In genomic region chr14:54685471-54685870, GRCm38 (mm10) we compare ENCODE assay signal across 8 mouse cellular contexts. TPM values are rescaled to one million over a fixed set of nuclear protein-coding genes. Genes with fewer than 3 reads are reported as not detected.
DNase-seq lines count a peak whose midpoint lies in the region; ATAC-seq and TF ChIP-seq lines count a peak whose summit lies in the region.

No protein-coding gene starts in this region.

- peak overlapping the region; percentile 98 for H3K9ac ChIP-seq in kidney, embryonic 16.5 days (replicated peaks; ENCODE audit: low read length)
- peak overlapping the region; percentile 96 for H3K9ac ChIP-seq in intestine, embryonic 14.5 days (ENCODE audit: low read length)
- H3K9ac ChIP-seq in midbrain, postnatal 0 days (replicated peaks; ENCODE audit: low read length, poor library complexity, severe bottlenecking): peak overlapping the region; percentile 93

- no peak for TF ChIP-seq CTCF in midbrain, postnatal 0 days (IDR thresholded peaks at IDR 0.05)

- peaks cover 35% of the 10 kb centered on the region for H3K4me1 ChIP-seq in kidney, embryonic 16.5 days (ENCODE audit: insufficient read depth, low read length)
- peaks cover 26% of the 10 kb centered on the region for H3K4me1 ChIP-seq in embryonic facial prominence, embryonic 10.5 days
- H3K4me1 ChIP-seq in intestine, embryonic 14.5 days (replicated peaks; ENCODE audit: control insufficient read depth, insufficient read depth, low read length): peaks cover 13% of the 10 kb centered on the region
- peaks cover 6% of the 10 kb centered on the region; the same call in 1 of the 2 replicates for H3K4me1 ChIP-seq in midbrain, postnatal 0 days (ENCODE audit: insufficient read depth, low read length)

- DNase-seq in kidney, postnatal 4 days: no peak
- DNase-seq in embryonic facial prominence, embryonic 10.5 days (ENCODE audit: low spot score): no peak
- DNase-seq in intestine, embryonic 14.5 days (ENCODE audit: low spot score): no peak
- no peak for DNase-seq in midbrain, postnatal 0 days (ENCODE audit: low spot score)
- DNase-seq in spleen, postnatal 4 days (ENCODE audit: low spot score in 2 of 2): no peak
- DNase-seq in yolk sac, embryonic 10.5 days (ENCODE audit: low spot score): no peak
- no peak for DNase-seq in adrenal gland, adult 18-20 months (ENCODE audit: low spot score in 2 of 2)

- H3K4me2 ChIP-seq in kidney, embryonic 16.5 days (replicated peaks; ENCODE audit: low read depth, low read length): peak overlapping the region; percentile 86
- peak overlapping the region; percentile 77 for H3K4me2 ChIP-seq in intestine, embryonic 14.5 days (ENCODE audit: low read length)
- H3K4me2 ChIP-seq in midbrain, postnatal 0 days (ENCODE audit: low read depth, low read length, poor library complexity, severe bottlenecking): peak overlapping the region; percentile 65

- H3K27ac ChIP-seq in kidney, embryonic 16.5 days (ENCODE audit: low read length): peak overlapping the region; percentile 98; the same call in 1 of the 2 replicates
- H3K27ac ChIP-seq in embryonic facial prominence, embryonic 10.5 days (replicated peaks): peak overlapping the region; percentile 93
- H3K27ac ChIP-seq in intestine, embryonic 14.5 days (ENCODE audit: low read depth): no peak overlapping the region
- peak overlapping the region; percentile 96; the same call in 1 of the 2 replicates for H3K27ac ChIP-seq in midbrain, postnatal 0 days (ENCODE audit: low read depth, low read length)

- H3K27me3 ChIP-seq in kidney, embryonic 16.5 days (ENCODE audit: insufficient read depth, low read length): no peaks in the 10 kb centered on the region
- no peaks in the 10 kb centered on the region for H3K27me3 ChIP-seq in embryonic facial prominence, embryonic 10.5 days (replicated peaks; ENCODE audit: low read depth, poor library complexity, severe bottlenecking)
- no peaks in the 10 kb centered on the region for H3K27me3 ChIP-seq in intestine, embryonic 14.5 days (replicated peaks; ENCODE audit: control insufficient read depth, insufficient read depth, low read length)
- no peaks in the 10 kb centered on the region for H3K27me3 ChIP-seq in midbrain, postnatal 0 days (ENCODE audit: insufficient read depth, low read length)

- 8% methylated on average over 8 of the region's 8 CpGs for WGBS in kidney, embryonic 16.5 days
- WGBS in embryonic facial prominence, embryonic 10.5 days: 15% methylated on average over 8 of the region's 8 CpGs
- whole genome bisulfite sequencing in intestine, embryonic 14.5 days: 9% methylated on average over 8 of the region's 8 CpGs
- 9% methylated on average over 8 of the region's 8 CpGs for WGBS in midbrain, postnatal 0 days

- no peak for ATAC-seq in kidney, embryonic 16.5 days (ENCODE audit: low FRiP score, low TSS enrichment)
- ATAC-seq in intestine, embryonic 14.5 days (replicated peaks; ENCODE audit: low FRiP score, low TSS enrichment, low read depth): no peak
- no peak for ATAC-seq in midbrain, postnatal 0 days (ENCODE audit: low FRiP score)

- H3K36me3 ChIP-seq in kidney, embryonic 16.5 days (ENCODE audit: insufficient read depth, low read length): peaks cover 23% of the 10 kb centered on the region
- peaks cover 56% of the 10 kb centered on the region for H3K36me3 ChIP-seq in embryonic facial prominence, embryonic 10.5 days (replicated peaks)
- peaks cover 47% of the 10 kb centered on the region for H3K36me3 ChIP-seq in intestine, embryonic 14.5 days (ENCODE audit: control insufficient read depth, insufficient read depth, low read length)
- H3K36me3 ChIP-seq in midbrain, postnatal 0 days (ENCODE audit: insufficient read depth, low read length): peaks cover 21% of the 10 kb centered on the region

- H3K9me3 ChIP-seq in kidney, embryonic 16.5 days (ENCODE audit: low read length): no peaks in the 10 kb centered on the region
- H3K9me3 ChIP-seq in embryonic facial prominence, embryonic 10.5 days: no peaks in the 10 kb centered on the region
- H3K9me3 ChIP-seq in intestine, embryonic 14.5 days (ENCODE audit: control insufficient read depth, low read length): no peaks in the 10 kb centered on the region
- no peaks in the 10 kb centered on the region for H3K9me3 ChIP-seq in midbrain, postnatal 0 days (ENCODE audit: low read length)

- H3K4me3 ChIP-seq in kidney, embryonic 16.5 days (ENCODE audit: low read length): peak overlapping the region; percentile 92
- H3K4me3 ChIP-seq in embryonic facial prominence, embryonic 10.5 days: peak overlapping the region; percentile 75
- H3K4me3 ChIP-seq in intestine, embryonic 14.5 days (ENCODE audit: low read depth, low read length): peak overlapping the region; percentile 88
- peak overlapping the region; percentile 67 for H3K4me3 ChIP-seq in midbrain, postnatal 0 days (ENCODE audit: low read depth, low read length)

RNA-seq across cellular contexts. Expression of gene 1700123O20Rik, which starts 0.5 kb away (rescaled TPM):
- polyA plus RNA-seq in kidney, embryonic 16.5 days (2015; fragmentation: Nextera tagmentation; extraction: Ambion mirVana): 90.4 and 91.1 TPM in 2 replicates
- polyA plus RNA-seq in embryonic facial prominence, embryonic 10.5 days (2016; fragmentation: Nextera tagmentation; extraction: Ambion mirVana): 115 and 116 TPM in 2 replicates
- polyA plus RNA-seq in intestine, embryonic 14.5 days (2014; fragmentation: Nextera tagmentation; extraction: Ambion mirVana): 83.7 and 90.7 TPM in 2 replicates
- 44.2 and 46.5 TPM in 2 replicates for total RNA-seq in midbrain, postnatal 0 days (2014; rRNA removed)
- polyA plus RNA-seq in midbrain, postnatal 0 days (2015; fragmentation: Nextera tagmentation; extraction: Ambion mirVana): 61.1 and 67.6 TPM in 2 replicates
- total RNA-seq in adrenal gland, adult 18-20 months (2021): 10 to 100 TPM; 43.5 to 43.7 TPM

RNA-seq across cellular contexts. Expression of gene Acin1, which starts 1.3 kb away (rescaled TPM):
- 120 and 136 TPM in 2 replicates for polyA plus RNA-seq in kidney, embryonic 16.5 days (2015; fragmentation: Nextera tagmentation; extraction: Ambion mirVana)
- polyA plus RNA-seq in embryonic facial prominence, embryonic 10.5 days (2016; fragmentation: Nextera tagmentation; extraction: Ambion mirVana): 150 and 152 TPM in 2 replicates
- polyA plus RNA-seq in intestine, embryonic 14.5 days (2014; fragmentation: Nextera tagmentation; extraction: Ambion mirVana): 112 TPM in 2 replicates
- 118 and 122 TPM in 2 replicates for total RNA-seq in midbrain, postnatal 0 days (2014; rRNA removed)
- polyA plus RNA-seq in midbrain, postnatal 0 days (2015; fragmentation: Nextera tagmentation; extraction: Ambion mirVana): 91.7 and 108 TPM in 2 replicates
- total RNA-seq in adrenal gland, adult 18-20 months (2021): 100 to 1,000 TPM; 162 to 171 TPM

RNA-seq across cellular contexts. Expression of gene Gm29776, which starts 13.2 kb away (rescaled TPM):
- polyA plus RNA-seq in kidney, embryonic 16.5 days (2015; fragmentation: Nextera tagmentation; extraction: Ambion mirVana): 0.06 and 0.12 TPM in 2 replicates
- polyA plus RNA-seq in embryonic facial prominence, embryonic 10.5 days (2016; fragmentation: Nextera tagmentation; extraction: Ambion mirVana): 0.10 and 0.12 TPM in 2 replicates
- 0.09 and 0.12 TPM in 2 replicates for polyA plus RNA-seq in intestine, embryonic 14.5 days (2014; fragmentation: Nextera tagmentation; extraction: Ambion mirVana)
- not detected in 2 replicates for total RNA-seq in midbrain, postnatal 0 days (2014; rRNA removed)
- 0.07 and 0.31 TPM in 2 replicates for polyA plus RNA-seq in midbrain, postnatal 0 days (2015; fragmentation: Nextera tagmentation; extraction: Ambion mirVana)
- not detected for total RNA-seq in adrenal gland, adult 18-20 months (2021)

RNA-seq across cellular contexts. Expression of gene Cebpe, which starts 26.5 kb away (rescaled TPM):
- polyA plus RNA-seq in kidney, embryonic 16.5 days (2015; fragmentation: Nextera tagmentation; extraction: Ambion mirVana): 0.19 TPM in 1 of 2 replicates, not detected in the other
- not detected in 2 replicates for polyA plus RNA-seq in embryonic facial prominence, embryonic 10.5 days (2016; fragmentation: Nextera tagmentation; extraction: Ambion mirVana)
- 0.28 TPM in 1 of 2 replicates, not detected in the other for polyA plus RNA-seq in intestine, embryonic 14.5 days (2014; fragmentation: Nextera tagmentation; extraction: Ambion mirVana)
- not detected in 2 replicates for total RNA-seq in midbrain, postnatal 0 days (2014; rRNA removed)
- not detected in 2 replicates for polyA plus RNA-seq in midbrain, postnatal 0 days (2015; fragmentation: Nextera tagmentation; extraction: Ambion mirVana)
- total RNA-seq in adrenal gland, adult 18-20 months (2021): under 1 TPM in 1 of 2 experiments, not detected in 1; 0.23 TPM

RNA-seq across cellular contexts. Expression of gene Cdh24, which starts 44.3 kb away (rescaled TPM):
- polyA plus RNA-seq in kidney, embryonic 16.5 days (2015; fragmentation: Nextera tagmentation; extraction: Ambion mirVana): 3.4 TPM in 2 replicates
- polyA plus RNA-seq in embryonic facial prominence, embryonic 10.5 days (2016; fragmentation: Nextera tagmentation; extraction: Ambion mirVana): 5.3 and 6.0 TPM in 2 replicates
- polyA plus RNA-seq in intestine, embryonic 14.5 days (2014; fragmentation: Nextera tagmentation; extraction: Ambion mirVana): 4.0 and 4.9 TPM in 2 replicates
- total RNA-seq in midbrain, postnatal 0 days (2014; rRNA removed): 45.3 and 49.7 TPM in 2 replicates
- 8.5 and 9.0 TPM in 2 replicates for polyA plus RNA-seq in midbrain, postnatal 0 days (2015; fragmentation: Nextera tagmentation; extraction: Ambion mirVana)
- 1 to 10 TPM in 1 of 2 experiments, under 1 TPM in 1; 0.70 to 1.2 TPM for total RNA-seq in adrenal gland, adult 18-20 months (2021)
